Mouse (Mus musculus) stomach, postnatal 0 days (tissue): ENCODE results near the gene Iqca.

Experiments
- CTCF ChIP-seq: IDR thresholded peaks from 2 replicates; pipeline ENCODE4 v1.5.1; 2016; ENCODE audit warnings: antibody characterized with exemption, low read depth, mild to moderate bottlenecking, moderate library complexity
- EP300 ChIP-seq: optimal IDR thresholded peaks from 2 replicates; pipeline ENCODE3; 2016; ENCODE audit warnings: antibody characterized with exemption

DNA sequence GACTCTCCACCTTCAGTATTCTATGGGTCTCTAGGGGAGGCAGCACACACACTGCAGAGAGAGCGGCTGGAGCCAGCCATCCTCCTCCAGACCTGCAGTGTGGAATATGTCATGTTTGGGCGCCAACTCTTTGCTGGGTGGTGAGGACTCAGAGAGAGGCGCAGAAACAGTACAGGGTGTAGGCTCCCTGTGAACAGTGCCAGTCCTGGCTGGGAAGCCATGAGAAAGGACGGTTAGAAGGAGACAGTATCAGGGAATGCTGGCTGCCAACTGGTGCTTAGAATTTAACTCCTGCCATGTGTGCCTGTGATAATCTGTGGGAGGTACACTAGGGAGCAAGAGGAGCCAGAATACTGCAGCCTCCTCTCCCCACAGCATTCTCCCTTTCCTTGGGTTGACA lies 98.2 kb downstream of the Iqca start:
- TF ChIP-seq EP300 (no peak), CTCF (no peak)
